Mouse (Mus musculus): ENCODE measurements at regions not wholly inside any gene's neighbourhood (a gene's known extent, or its start where the extent isn't known, plus 50 kb on each side); places are given as distances from the start of the nearest gene placed in this dataset.

- peak; percentile 13 for DNase-seq (ENCODE audit: low read depth, low spot score)
Observed at GRCm38 (mm10) chr13:80000214-80000613, 883.0 kb upstream of the Arrdc3 start.

- DNase-seq (ENCODE audit: low read depth, low spot score) = peak; percentile 39
Observed at GRCm38 (mm10) chr13:80000693-80001092, 882.5 kb upstream of the Arrdc3 start.
